Mouse (Mus musculus) ES-E14 (cell line): ENCODE measurements around the gene Twnk. TPM values are rescaled to one million over a fixed set of nuclear protein-coding genes. Genes with fewer than 3 reads are reported as not detected.

Experiments used
- DNase-seq: peaks from one replicate; pipeline ENCODE4 v3.0.0-alpha.2; 2013; ENCODE audit warnings: low read depth, low spot score
- H3K27ac ChIP-seq: 2 replicates; pipeline ENCODE4 v1.5.1; 2012; ENCODE audit warnings: low read depth, mild to moderate bottlenecking, low read length, moderate library complexity, mixed read lengths; ENCODE audit not compliant: poor library complexity, insufficient read depth, severe bottlenecking
- H3K36me3 ChIP-seq: 2 replicates; pipeline ENCODE4 v1.6.1; 2012; ENCODE audit warnings: mild to moderate bottlenecking, low read length, moderate library complexity, mixed read lengths; ENCODE audit not compliant: control insufficient read depth, poor library complexity, insufficient read depth, severe bottlenecking
- H3K4me1 ChIP-seq, 2 experiments: fragments of 150-350 bp in 1 of 2; sonication (generic) in 1 of 2; 2 replicates each; pipeline ENCODE4 v1.6.1; 2012; ENCODE audit warnings: low read length in 2 of 2, mild to moderate bottlenecking in 1 of 2, mixed read lengths in 1 of 2; ENCODE audit not compliant: control insufficient read depth in 2 of 2, insufficient read depth in 2 of 2, poor library complexity in 1 of 2
- H3K4me3 ChIP-seq, 2 experiments: fragments of 150-350 bp in 1 of 2; sonication (generic) in 1 of 2; 2 replicates each; pipeline ENCODE4 v1.5.1; 2012; ENCODE audit warnings: low read length in 2 of 2, low read depth in 1 of 2, mild to moderate bottlenecking in 1 of 2, mixed read lengths in 1 of 2; ENCODE audit not compliant: insufficient read depth in 1 of 2, poor library complexity in 1 of 2, severe bottlenecking in 1 of 2
- H3K9ac ChIP-seq: 2 replicates; pipeline ENCODE4 v1.6.1; 2012; ENCODE audit warnings: low read depth, mild to moderate bottlenecking, low read length, mixed read lengths; ENCODE audit not compliant: poor library complexity, insufficient read depth, severe bottlenecking
- H3K9me3 ChIP-seq: fragments of 150-350 bp; sonication (generic); 2 replicates; pipeline ENCODE4 v1.6.1; 2012; ENCODE audit warnings: low read depth, mild to moderate bottlenecking, low read length; ENCODE audit not compliant: control insufficient read depth, insufficient read depth
- CHD2 ChIP-seq: IDR thresholded peaks from 2 replicates; pipeline ENCODE4 v1.6.1; 2014; ENCODE audit warnings: mild to moderate bottlenecking, low read depth, low read length, inconsistent platforms
- HCFC1 ChIP-seq: IDR thresholded peaks from 2 replicates; pipeline ENCODE4 v1.6.1; 2012; ENCODE audit warnings: low read length, inconsistent platforms, borderline replicate concordance; ENCODE audit not compliant: insufficient read depth
- MAFK ChIP-seq: IDR thresholded peaks from 2 replicates; pipeline ENCODE4 v1.6.1; 2014; ENCODE audit warnings: mild to moderate bottlenecking, low read depth, low read length, inconsistent platforms; ENCODE audit not compliant: insufficient read depth
- ZC3H11A ChIP-seq: IDR thresholded peaks from 2 replicates; pipeline ENCODE4 v1.6.1; 2012; ENCODE audit warnings: low read depth, mild to moderate bottlenecking, inconsistent platforms, low read length, borderline replicate concordance
- ZNF384 ChIP-seq: IDR thresholded peaks from 2 replicates; pipeline ENCODE4 v1.6.1; 2012; ENCODE audit warnings: low read depth, low read length, inconsistent platforms
- in situ Hi-C, 2 experiments: fragments of 600-800 bp; cut with MboI; formaldehyde crosslinking; loops; one replicate each; pipeline ENCODE4 v1.15.1; 2025; ENCODE audit warnings: low sequenced_read_pairs in 2 of 2, inconsistent platforms in 1 of 2; ENCODE audit not compliant: unreplicated experiment in 2 of 2
- total RNA-seq: library from RNA; depleted of rRNA; stranded (reverse); fragments of 300-350 nt; gene quantifications from 2 replicates; pipeline ENCODE4 v1.2.3, GENCODE M21; 2012

The Twnk gene
- total RNA-seq, 1 experiment: 28.5 TPM

DNA sequence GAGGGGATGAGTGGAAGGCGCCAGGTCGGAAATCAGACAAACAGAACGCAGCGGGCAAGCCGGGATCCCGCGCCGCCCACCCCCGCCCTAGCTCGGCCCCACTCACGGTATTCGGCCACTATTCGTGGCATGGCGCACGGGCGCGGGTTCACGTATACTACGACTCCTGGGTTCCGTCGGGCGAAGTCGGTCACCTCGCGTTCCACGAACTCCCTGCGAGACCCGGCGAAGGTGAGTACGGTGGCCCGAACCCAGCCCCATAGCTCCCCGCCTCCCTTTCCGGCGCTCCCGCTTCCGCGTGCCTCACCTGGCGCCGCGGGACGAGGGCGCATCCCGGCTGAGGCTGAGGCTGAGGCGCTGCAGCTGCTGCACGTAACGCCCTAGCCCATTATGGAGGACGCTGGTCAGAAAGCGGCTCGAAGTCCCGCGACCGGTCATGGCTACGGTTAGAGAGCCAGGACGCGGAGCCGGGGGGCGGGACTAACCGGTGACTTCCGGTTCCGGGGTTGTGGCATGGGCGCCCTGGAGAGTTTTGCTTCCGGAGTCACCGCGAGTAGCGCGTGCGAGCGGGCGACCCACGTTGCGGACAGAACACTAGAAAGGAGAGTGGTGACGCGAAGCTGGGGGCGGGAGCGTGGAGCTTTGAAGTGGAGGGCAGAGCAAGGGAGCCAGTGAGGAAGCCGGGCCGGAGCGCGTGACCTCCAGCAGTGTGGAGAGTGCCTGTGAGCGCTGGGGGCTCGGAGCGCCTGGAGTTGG is 672 bp downstream of the Twnk start, which contains the start of gene Mrpl43:
Gene Mrpl43, minus strand, starts transcription at position 486 of the 756 bp plus-strand sequence.
- H3K4me1 ChIP-seq: peaks cover 5 to 14% of the 10 kb centered on the region in 2 experiments; a peak in 2 of 4 replicates
- H3K36me3 ChIP-seq: peaks cover 43% of the 10 kb centered on the region
- peak; percentile 89 for DNase-seq
- peak within 1 kb of the TSS; percentile 97 for H3K9ac ChIP-seq
- peak within 1 kb of the TSS; percentile 94 to 96 for H3K4me3 ChIP-seq
- no peaks in the 10 kb centered on the region for H3K9me3 ChIP-seq
- TF ChIP-seq MAFK: no peak
- no peak for TF ChIP-seq ZNF384
- no peak; the same call in 1 of the 2 replicates for TF ChIP-seq CHD2
- peak; percentile 74; the same call in 1 of the 2 replicates for TF ChIP-seq HCFC1
- in situ Hi-C loops: no loop called here
- H3K27ac ChIP-seq: peak within 1 kb of the TSS; percentile 80

DNA sequence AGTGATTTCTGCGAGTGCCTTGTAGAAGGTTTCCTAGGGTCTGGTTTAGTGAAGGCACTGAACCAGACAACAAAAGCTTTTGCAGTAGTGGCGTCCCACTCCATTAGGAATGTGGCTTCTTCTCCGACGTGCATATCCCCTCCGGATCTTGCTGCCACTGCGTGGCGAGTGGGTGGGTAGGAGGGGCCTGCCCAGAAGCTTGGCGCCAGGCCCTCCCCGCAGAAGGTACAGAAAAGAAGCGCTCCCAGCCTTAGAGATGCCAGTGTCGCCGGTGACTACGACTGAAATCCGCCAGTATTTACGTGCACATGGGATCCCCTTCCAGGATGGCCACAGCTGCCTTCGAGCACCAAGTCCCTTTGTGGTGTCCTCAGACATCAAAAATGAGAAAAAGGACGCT is 1.6 kb downstream of the Twnk start:
- in situ Hi-C loops: no loop called here
- Histone ChIP-seq H3K36me3 (peaks cover 47% of the 10 kb centered on the region), H3K9ac (peak overlapping the region; percentile 97), H3K9me3 (no peaks in the 10 kb centered on the region), H3K4me3 (peak overlapping the region; percentile 94 to 96), H3K4me1 (peaks cover 5 to 14% of the 10 kb centered on the region in 2 experiments; a peak in 2 of 4 replicates), H3K27ac (peak overlapping the region; percentile 80; the same call in 1 of the 2 replicates)
- TF ChIP-seq CHD2: no peak
- TF ChIP-seq HCFC1: no peak
- TF ChIP-seq MAFK: no peak
- no peak for TF ChIP-seq ZC3H11A
- TF ChIP-seq ZNF384: no peak
- no peak for DNase-seq

DNA sequence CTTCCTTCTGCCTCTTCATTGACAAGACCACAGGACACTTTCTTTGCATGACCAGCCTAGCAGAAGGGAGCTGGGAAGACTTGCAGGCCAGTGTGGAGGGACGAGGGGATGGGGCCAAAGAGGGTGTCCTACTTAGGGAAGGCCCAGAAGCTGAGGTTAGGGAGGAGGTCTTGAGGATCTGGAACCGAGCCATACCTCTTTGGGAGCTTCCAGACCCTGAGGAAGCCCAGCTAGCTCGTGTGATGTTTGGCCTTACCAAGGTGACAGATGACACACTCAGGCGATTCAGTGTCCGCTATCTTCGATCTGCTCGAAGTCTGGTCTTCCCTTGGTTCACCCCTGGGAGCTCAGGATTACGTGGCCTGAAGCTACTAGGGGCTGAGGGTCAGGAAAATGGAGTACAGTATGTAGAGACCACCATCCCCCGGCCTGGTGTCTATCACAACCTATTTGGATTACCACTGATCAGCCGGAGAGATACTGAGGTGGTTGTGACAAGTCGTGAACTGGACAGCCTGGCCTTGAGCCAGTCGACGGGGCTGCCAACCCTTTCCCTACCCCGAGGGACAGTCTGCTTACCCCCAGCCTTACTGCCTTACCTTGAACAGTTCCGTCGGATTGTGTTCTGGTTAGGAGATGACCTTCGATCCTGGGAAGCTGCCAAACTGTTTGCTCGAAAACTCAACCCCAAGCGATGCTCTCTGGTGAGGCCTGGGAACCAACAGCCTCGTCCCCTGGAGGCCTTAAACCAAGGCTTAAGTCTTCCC is 2.1 kb downstream of the Twnk start:
- Histone ChIP-seq H3K27ac (no peak overlapping the region), H3K4me3 (peak overlapping the region; percentile 94 to 96), H3K9ac (peak overlapping the region; percentile 97; the same call in 1 of the 2 replicates), H3K36me3 (peaks cover 50% of the 10 kb centered on the region), H3K4me1 (peaks cover 6 to 14% of the 10 kb centered on the region in 2 experiments; a peak in 2 of 4 replicates), H3K9me3 (no peaks in the 10 kb centered on the region)
- in situ Hi-C loops: no loop called here
- no peak for TF ChIP-seq CHD2
- TF ChIP-seq MAFK: no peak
- no peak for TF ChIP-seq ZC3H11A
- TF ChIP-seq HCFC1: no peak
- no peak for TF ChIP-seq ZNF384
- no peak for DNase-seq

DNA sequence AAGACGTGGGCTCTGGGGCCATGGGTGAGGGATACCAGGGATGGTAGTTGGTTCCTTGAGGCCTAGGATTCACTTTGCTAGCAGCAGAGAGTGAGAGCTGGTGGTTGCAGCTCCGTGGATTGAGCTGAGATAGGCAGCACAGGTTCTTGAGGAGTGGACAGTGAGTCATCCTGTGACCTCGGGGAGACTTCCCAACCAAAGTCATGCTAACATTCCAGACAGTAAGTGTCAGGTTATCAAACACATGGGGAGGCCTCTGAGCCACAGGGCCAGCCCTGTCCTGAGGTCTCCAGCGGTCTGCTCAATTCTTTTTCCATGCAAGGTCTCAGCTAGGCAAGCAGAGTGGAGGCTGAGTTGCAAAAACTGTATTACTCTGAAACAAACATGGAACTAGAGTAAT is 5.2 kb downstream of the Twnk start:
- Histone ChIP-seq H3K4me1 (peaks cover 18 to 19% of the 10 kb centered on the region in 2 experiments; a peak in 3 of 4 replicates), H3K4me3 (no peak overlapping the region), H3K9me3 (no peaks in the 10 kb centered on the region), H3K9ac (no peak overlapping the region), H3K27ac (no peak overlapping the region), H3K36me3 (peaks cover 41% of the 10 kb centered on the region)
- no peak for DNase-seq
- in situ Hi-C loops: no loop called here
- TF ChIP-seq HCFC1: no peak
- no peak for TF ChIP-seq CHD2
- no peak for TF ChIP-seq ZNF384
- TF ChIP-seq ZC3H11A: no peak
- TF ChIP-seq MAFK: no peak
